Mouse (Mus musculus) ES-E14 (cell line): ENCODE measurements around the gene Ccser2.

Experiments used
- MAFK ChIP-seq: IDR thresholded peaks from 2 replicates; pipeline ENCODE4 v1.6.1; 2014; ENCODE audit warnings: mild to moderate bottlenecking, low read depth, low read length, inconsistent platforms; ENCODE audit not compliant: insufficient read depth
- ZC3H11A ChIP-seq: IDR thresholded peaks from 2 replicates; pipeline ENCODE4 v1.6.1; 2012; ENCODE audit warnings: low read depth, mild to moderate bottlenecking, inconsistent platforms, low read length, borderline replicate concordance

DNA sequence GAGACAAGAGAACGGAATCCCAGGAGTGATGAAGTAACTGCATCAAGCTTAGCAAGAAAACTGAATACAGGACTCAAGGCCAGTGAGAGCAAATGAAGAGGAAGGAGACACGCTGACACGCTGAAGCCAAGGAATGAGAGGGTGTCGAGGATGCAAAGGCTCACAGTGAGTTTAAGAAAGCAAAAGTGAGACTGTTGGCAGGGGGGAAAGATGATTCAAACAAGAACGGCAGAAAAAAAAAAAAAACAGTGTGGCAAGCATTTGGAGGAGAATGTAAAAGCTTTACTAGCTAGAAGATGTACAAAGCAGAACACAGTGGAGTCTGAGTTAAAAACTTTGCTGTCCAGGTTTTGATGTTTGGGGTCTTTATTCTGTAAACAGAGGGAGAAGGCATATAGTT lies 11.9 kb downstream of the Ccser2 start:
- TF ChIP-seq MAFK: no peak
- no peak for TF ChIP-seq ZC3H11A
